Mouse (Mus musculus) mouse trophoblast stem cell (cell line): Measurements from ENCODE around the gene Oser1.
"Not testable (repeated sequence)": the region's sequence is repeated elsewhere in the genome, so short reads cannot be mapped to it uniquely, and the experiment has no call there.

Experiments used
- in situ Hi-C, 2 experiments: fragments of 300-500 bp; cut with MseI, MboI; formaldehyde crosslinking; loops; 2 replicates in 1 of 2; 3 replicates in 1 of 2; pipeline ENCODE4 v1.15.1; 2025

Gene Oser1

GRCm38 (mm10) chr2:163444017-163444416 lies 19.5 kb upstream of the Oser1 start:
- in situ Hi-C loops: loop anchor here in 1 of 2 experiments (10.0 kb wide), 1 partner anchor 151 kb away; no protein-coding TSS in a partner anchor

- in situ Hi-C loops: loop anchor here in 1 of 2 experiments (10.0 kb wide), 1 partner anchor 151 kb away; no protein-coding TSS in a partner anchor
Observed at GRCm38 (mm10) chr2:163443543-163443942, 19.0 kb upstream of the Oser1 start.

- in situ Hi-C loops: no loop called here
Observed at GRCm38 (mm10) chr2:163439488-163439887, 15.0 kb upstream of the Oser1 start.

- in situ Hi-C loops: no loop called here
Observed at GRCm38 (mm10) chr2:163438619-163439451, 14.3 kb upstream of the Oser1 start.

DNA sequence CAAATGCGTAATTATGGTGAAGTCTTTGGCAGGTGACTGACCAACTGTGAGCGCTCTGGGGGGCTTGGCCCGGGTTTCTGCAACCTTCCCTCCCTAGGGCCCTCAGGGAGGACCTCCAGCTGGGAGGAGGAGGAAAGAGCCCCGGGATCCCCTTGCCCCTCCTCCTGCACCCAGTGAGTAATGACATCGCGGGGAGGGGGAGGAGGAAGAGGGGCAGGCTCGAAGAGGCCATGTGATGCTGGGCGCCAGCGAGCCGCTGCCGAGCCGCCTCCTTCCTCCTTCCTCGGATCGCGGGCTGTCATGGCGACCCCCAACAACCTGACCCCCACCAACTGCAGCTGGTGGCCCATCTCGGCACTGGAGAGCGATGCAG lies 13.7 kb upstream of the Oser1 start, which contains the start of gene Gdap1l1:
Gene Gdap1l1, plus strand, starts transcription at position 231 of the 373 bp plus-strand sequence.
- in situ Hi-C loops: no loop called here

DNA sequence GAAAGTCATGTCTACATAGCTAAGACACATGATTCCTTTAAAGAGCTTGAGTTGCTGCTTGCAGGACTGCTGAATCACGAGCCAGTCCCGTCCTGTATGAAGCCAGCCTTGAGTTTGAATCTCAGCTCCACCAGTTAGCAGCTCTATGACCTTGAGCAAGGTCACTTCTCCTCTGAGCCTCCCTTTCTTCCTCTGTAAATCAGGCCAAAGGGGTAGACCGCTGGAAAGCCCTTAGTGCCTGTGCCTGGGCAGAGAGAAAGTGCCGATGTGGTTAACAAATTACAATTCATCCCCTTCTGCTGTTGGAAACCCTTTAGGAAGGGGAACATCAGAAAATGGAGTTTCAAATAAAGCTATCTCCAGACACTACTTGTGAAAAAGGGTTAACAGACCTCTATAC lies 13.3 kb upstream of the Oser1 start:
- in situ Hi-C loops: no loop called here

GRCm38 (mm10) chr2:163433971-163434370 lies 9.5 kb upstream of the Oser1 start:
- in situ Hi-C loops: no loop called here

DNA sequence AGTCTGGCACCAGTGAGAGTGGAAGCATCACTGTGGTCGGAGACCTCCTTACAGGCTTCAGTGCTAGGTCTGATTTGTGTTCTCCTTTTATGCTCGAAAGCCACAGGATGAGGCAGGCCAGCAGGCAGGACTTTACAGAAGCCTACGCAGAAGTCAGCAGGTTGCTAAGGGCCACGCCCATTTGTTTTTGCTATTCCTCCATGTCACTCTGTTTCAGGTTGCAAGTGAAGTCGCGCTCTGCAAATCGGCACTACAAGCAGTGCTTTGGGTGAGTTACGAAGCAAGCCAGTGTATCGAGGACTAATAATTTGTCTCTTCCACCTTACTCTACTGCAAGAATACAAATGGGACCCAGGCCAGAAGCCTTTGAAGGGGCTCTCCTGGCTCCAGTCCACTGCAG lies 6.8 kb upstream of the Oser1 start:
- in situ Hi-C loops: no loop called here

GRCm38 (mm10) chr2:163428346-163429011 lies 4.0 kb upstream of the Oser1 start:
- in situ Hi-C loops: no loop called here

DNA sequence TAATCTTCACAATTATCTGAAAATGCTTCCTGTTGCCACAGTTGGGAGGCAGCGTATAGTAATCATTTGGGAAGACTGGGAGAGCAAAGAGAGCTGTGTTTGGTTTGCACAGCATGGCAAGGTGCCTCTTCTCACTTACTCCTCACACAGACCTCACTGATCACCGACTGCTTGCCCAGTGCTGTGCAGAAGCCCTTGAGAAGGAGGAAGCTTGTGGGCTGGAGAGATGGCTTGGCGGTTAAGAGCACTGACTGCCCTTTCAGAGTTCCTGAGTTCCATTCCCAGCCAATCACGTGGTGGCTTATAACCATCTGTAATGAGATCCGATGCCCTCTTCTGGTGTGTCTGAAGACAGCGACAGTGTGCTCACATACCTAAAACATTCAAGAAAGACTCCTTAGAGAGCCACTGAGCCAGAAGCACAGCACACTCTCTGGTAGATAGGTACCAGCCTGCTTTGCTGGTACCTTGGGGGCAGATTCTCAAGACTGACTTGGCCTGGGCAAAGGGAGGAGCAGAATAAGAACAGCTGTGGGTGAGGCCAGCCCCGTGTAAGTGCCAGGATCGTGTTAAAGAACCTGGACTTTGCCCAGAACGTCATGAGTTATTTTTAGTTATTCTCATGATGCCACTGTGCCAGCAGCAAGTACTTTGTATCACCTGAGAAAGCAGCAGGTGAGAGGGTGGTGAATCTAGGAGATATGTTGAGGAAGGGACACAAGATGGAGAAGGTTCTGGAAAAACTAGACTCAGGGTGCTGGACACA lies 1.4 kb downstream of the Oser1 start:
- in situ Hi-C loops: no loop called here

- in situ Hi-C loops: no loop called here
Observed at GRCm38 (mm10) chr2:163420366-163420886, 4.1 kb downstream of the Oser1 start.

GRCm38 (mm10) chr2:163419346-163420045 lies 5.0 kb downstream of the Oser1 start:
- in situ Hi-C loops: no loop called here

GRCm38 (mm10) chr2:163418841-163419345 lies 5.6 kb downstream of the Oser1 start:
- in situ Hi-C loops: no loop called here

DNA sequence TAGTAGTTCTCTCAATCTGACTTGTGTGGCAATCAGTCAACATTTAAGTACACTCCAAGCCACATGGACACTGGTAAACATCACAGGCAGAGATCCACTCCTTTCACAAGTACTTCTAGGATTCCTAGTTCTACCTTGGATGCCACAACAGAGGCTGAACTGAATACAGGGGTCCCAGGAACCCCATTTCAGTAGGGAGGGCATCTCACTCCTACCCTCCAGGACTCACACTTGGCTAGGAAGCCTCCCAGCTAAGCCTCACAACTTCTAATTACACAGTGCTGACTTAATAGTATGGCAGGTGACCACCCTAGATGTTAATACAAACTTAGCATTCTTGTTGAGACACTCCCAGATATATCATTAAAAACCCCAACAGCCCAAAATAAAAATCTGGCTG lies 6.7 kb downstream of the Oser1 start:
- in situ Hi-C loops: no loop called here

- in situ Hi-C loops: no loop called here
Observed at GRCm38 (mm10) chr2:163417026-163417425, 7.5 kb downstream of the Oser1 start.

- in situ Hi-C loops: no loop called here
Observed at GRCm38 (mm10) chr2:163412846-163413590, 11.5 kb downstream of the Oser1 start.

GRCm38 (mm10) chr2:163412419-163412818 lies 12.1 kb downstream of the Oser1 start:
- in situ Hi-C loops: no loop called here

- in situ Hi-C loops: no loop called here
Observed at GRCm38 (mm10) chr2:163411840-163412239, 12.7 kb downstream of the Oser1 start.

DNA sequence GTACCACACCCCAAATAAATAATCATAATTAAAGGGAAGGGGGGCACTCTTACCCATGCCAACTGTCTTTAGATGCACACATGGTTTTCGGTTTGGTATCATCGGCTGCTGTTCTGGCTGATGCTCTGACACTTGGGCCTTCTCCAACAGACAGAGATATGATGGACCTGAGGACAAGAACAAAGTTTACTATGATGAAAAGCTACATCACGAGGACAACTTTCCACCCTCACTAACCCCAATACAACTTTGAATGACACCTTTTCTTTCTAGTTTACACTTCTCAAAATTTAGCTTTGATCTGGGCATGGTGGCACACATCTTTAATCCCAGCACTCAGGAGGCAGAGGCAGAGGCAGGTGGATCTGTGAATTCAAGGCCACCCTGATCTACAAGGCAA lies 13.2 kb downstream of the Oser1 start:
- in situ Hi-C loops: not testable (repeated sequence)

- in situ Hi-C loops: no loop called here
Observed at GRCm38 (mm10) chr2:163410211-163410610, 14.3 kb downstream of the Oser1 start.
